Mouse (Mus musculus) liver, embryonic 15.5 days (tissue): ENCODE results near the gene Nrp1. TPM values are rescaled to one million over a fixed set of nuclear protein-coding genes. Genes with fewer than 3 reads are reported as not detected.

Experiments used
- ATAC-seq: fragments of 200-750 bp; cut with Nextera tagmentation; 2 replicates; pipeline ENCODE4 v1.8.0; 2017; ENCODE audit warnings: moderate number of reproducible peaks, mild to moderate bottlenecking, moderate library complexity; ENCODE audit not compliant: insufficient read depth
- H3K27ac ChIP-seq: fragments of 300-500 bp; sonication (generic); replicated peaks from 2 replicates; pipeline ENCODE4 v1.5.1; 2015; ENCODE audit warnings: mild to moderate bottlenecking, inconsistent platforms
- H3K27me3 ChIP-seq: fragments of 300-500 bp; sonication (generic); 2 replicates; pipeline ENCODE4 v1.6.1; 2015; ENCODE audit warnings: mild to moderate bottlenecking, inconsistent platforms
- H3K36me3 ChIP-seq: fragments of 300-500 bp; sonication (generic); replicated peaks from 2 replicates; pipeline ENCODE4 v1.6.1; 2015; ENCODE audit warnings: moderate library complexity, mild to moderate bottlenecking, inconsistent platforms
- H3K4me1 ChIP-seq: fragments of 300-500 bp; sonication (generic); replicated peaks from 2 replicates; pipeline ENCODE4 v1.6.1; 2015; ENCODE audit warnings: inconsistent platforms
- H3K4me2 ChIP-seq: fragments of 300-500 bp; sonication (generic); 2 replicates; pipeline ENCODE4 v1.6.1; 2015; ENCODE audit warnings: moderate library complexity, mild to moderate bottlenecking, inconsistent platforms
- H3K4me3 ChIP-seq: fragments of 300-500 bp; sonication (generic); replicated peaks from 2 replicates; pipeline ENCODE4 v1.5.1; 2015; ENCODE audit warnings: mild to moderate bottlenecking, inconsistent platforms
- H3K9ac ChIP-seq: fragments of 300-500 bp; sonication (generic); 2 replicates; pipeline ENCODE4 v1.6.1; 2015; ENCODE audit warnings: moderate library complexity, mild to moderate bottlenecking, inconsistent platforms
- H3K9me3 ChIP-seq: fragments of 300-500 bp; sonication (generic); replicated peaks from 2 replicates; pipeline ENCODE4 v1.6.1; 2016; ENCODE audit warnings: inconsistent platforms
- WGBS: fragments of 180-500 bp; shearing (Covaris S2); methylation state at CpG from one replicate; pipeline ENCODE4 v1.1.7; 2015; ENCODE audit warnings: mixed read lengths; ENCODE audit not compliant: insufficient replicate concordance; 5-methylcytosine and 5-hydroxymethylcytosine counted together
- polyA plus RNA-seq: library from polyadenylated mRNA; unstranded; fragments of >200 nt; fragmentation: Nextera tagmentation; extraction: Ambion mirVana; gene quantifications from 2 replicates; pipeline ENCODE4 v1.2.1, GENCODE M21; 2015

Gene Nrp1
- polyA plus RNA-seq: 11.2 and 11.6 TPM in 2 replicates

DNA sequence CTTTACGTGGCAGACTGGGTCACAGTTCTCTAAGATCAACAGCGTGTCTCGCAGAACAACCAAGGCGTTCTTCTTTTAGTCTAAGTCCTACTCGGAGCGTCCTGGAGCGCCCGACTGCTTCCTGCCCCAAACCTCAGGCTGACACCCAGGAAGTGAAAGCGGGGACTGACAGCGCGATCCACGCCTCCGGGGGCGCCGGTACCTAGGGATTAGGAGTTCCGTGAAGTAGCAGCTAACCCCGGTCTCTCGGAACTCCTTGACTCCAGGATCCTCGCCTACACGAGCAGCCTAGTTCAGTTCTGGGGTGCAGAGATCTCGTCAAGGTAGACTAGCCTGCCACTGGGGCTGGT, at the start of gene Nrp1:
Gene Nrp1 (plus strand): TSS at position 199 of the 350 bp plus-strand sequence.
- under 1% methylated on average over 21 of the region's 21 CpGs for WGBS
- H3K27me3 ChIP-seq: peaks cover 66% of the 10 kb centered on the region

DNA sequence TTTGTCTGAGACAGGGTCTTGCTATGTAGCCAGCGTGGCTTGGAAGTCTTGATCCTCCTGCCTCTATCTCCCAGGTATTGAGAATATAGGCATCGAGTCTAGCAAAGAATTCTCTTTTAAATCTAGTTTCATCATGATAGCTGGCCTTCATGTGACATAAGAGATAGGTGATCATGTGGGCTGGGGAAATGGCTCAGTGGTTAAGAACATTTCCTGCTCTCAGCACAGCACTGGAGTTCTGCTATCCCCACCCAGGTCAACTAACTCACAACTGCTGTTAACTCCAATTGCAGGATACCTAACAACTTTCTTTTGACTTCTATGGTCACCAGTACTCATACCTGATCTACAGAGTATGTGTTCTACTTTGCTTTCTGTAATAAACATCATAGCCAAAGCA, 37.6 kb upstream of the Nrp1 start:
- Histone ChIP-seq H3K27ac (no peak overlapping the region), H3K4me3 (no peak overlapping the region), H3K9me3 (no peaks in the 10 kb centered on the region), H3K4me2 (no peak overlapping the region), H3K36me3 (no peaks in the 10 kb centered on the region), H3K9ac (no peak overlapping the region), H3K27me3 (no peaks in the 10 kb centered on the region), H3K4me1 (no peaks in the 10 kb centered on the region)
- WGBS: 36% methylated on average over 2 of the region's 2 CpGs
- no peak for ATAC-seq

More for the DNA sequence above, at the start of gene Nrp1:
- Histone ChIP-seq H3K9me3 (no peaks in the 10 kb centered on the region), H3K27ac (peak within 1 kb of the TSS; percentile 59), H3K36me3 (no peaks in the 10 kb centered on the region), H3K4me1 (no peaks in the 10 kb centered on the region), H3K4me2 (peak within 1 kb of the TSS; percentile 72), H3K4me3 (peak within 1 kb of the TSS; percentile 55), H3K9ac (peak within 1 kb of the TSS; percentile 11; the same call in 1 of the 2 replicates)
- ATAC-seq: no peak

DNA sequence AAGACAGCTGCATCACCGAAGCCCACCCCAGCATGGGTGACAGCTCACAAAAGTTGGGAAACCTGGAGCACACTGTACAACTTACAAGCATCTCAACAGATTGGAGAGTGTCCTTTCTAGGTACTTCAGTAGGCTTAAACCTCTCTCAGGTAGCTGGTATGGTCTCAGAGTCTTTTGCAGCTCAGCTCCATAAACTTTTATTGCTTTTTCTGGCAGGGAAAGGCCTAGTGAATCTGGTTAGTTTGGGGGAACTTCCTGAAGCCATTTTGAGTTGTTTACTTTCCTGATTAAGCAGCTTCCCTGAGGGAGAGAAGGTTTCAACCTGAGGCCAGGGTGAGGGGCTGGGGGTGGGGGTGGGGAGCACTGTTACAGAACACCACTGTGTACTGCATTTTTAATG, 31.1 kb upstream of the Nrp1 start:
- WGBS: 66% methylated on average over 1 of the region's 1 CpGs
- no peaks in the 10 kb centered on the region for H3K36me3 ChIP-seq
- H3K27me3 ChIP-seq: no peaks in the 10 kb centered on the region
- no peak overlapping the region for H3K4me2 ChIP-seq
- no peak overlapping the region for H3K9ac ChIP-seq
- H3K27ac ChIP-seq: no peak overlapping the region
- no peak overlapping the region for H3K4me3 ChIP-seq
- H3K4me1 ChIP-seq: no peaks in the 10 kb centered on the region
- H3K9me3 ChIP-seq: no peaks in the 10 kb centered on the region
- no peak for ATAC-seq

DNA sequence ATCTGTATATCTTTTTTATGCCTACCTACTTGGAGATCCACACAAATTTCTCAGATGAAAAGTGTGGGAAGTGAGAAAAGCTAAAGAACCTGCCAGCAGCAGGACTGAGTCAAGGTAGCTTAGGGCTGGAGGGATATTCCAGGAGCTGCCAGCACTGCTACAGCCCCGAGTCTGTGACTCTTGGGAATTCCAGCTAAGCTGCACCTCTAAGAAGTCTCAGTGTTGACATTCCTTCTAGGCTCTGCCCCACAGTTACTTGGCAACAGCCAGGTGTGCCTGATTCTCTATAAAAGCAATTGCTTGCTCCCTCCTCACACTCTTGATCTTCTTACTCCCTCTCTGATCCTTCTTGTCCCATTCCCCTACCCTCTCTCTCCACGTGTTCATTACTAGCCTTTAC, 30.5 kb upstream of the Nrp1 start:
- 31% methylated on average over 2 of the region's 2 CpGs for WGBS
- Histone ChIP-seq H3K4me3 (no peak overlapping the region), H3K36me3 (no peaks in the 10 kb centered on the region), H3K4me2 (no peak overlapping the region), H3K9me3 (no peaks in the 10 kb centered on the region), H3K27me3 (no peaks in the 10 kb centered on the region), H3K9ac (no peak overlapping the region), H3K27ac (no peak overlapping the region), H3K4me1 (no peaks in the 10 kb centered on the region)
- ATAC-seq: no peak

GRCm38 (mm10) chr8:128329502-128329901, 28.9 kb upstream of the Nrp1 start:
- H3K4me3 ChIP-seq: no peak overlapping the region
- no peak overlapping the region for H3K27ac ChIP-seq
- H3K36me3 ChIP-seq: no peaks in the 10 kb centered on the region
- H3K9me3 ChIP-seq: no peaks in the 10 kb centered on the region
- no peaks in the 10 kb centered on the region for H3K4me1 ChIP-seq
- no peak for ATAC-seq
- no peak overlapping the region for H3K9ac ChIP-seq
- no peaks in the 10 kb centered on the region for H3K27me3 ChIP-seq
- no peak overlapping the region for H3K4me2 ChIP-seq
- WGBS: 48% methylated on average over 3 of the region's 3 CpGs

- no peaks in the 10 kb centered on the region for H3K9me3 ChIP-seq
- H3K36me3 ChIP-seq: no peaks in the 10 kb centered on the region
- H3K27me3 ChIP-seq: no peaks in the 10 kb centered on the region
- H3K4me2 ChIP-seq: no peak overlapping the region
- H3K4me3 ChIP-seq: no peak overlapping the region
- no peaks in the 10 kb centered on the region for H3K4me1 ChIP-seq
- WGBS: 55% methylated on average over 3 of the region's 3 CpGs
- H3K27ac ChIP-seq: no peak overlapping the region
- no peak for ATAC-seq
- H3K9ac ChIP-seq: no peak overlapping the region
These were observed 22.4 kb upstream of the Nrp1 start for GRCm38 (mm10) chr8:128335976-128336375.

- H3K9ac ChIP-seq: no peak overlapping the region
- no peak overlapping the region for H3K27ac ChIP-seq
These were observed 19.5 kb upstream of the Nrp1 start for GRCm38 (mm10) chr8:128338951-128339350.

GRCm38 (mm10) chr8:128339521-128339920, 18.9 kb upstream of the Nrp1 start:
- Histone ChIP-seq H3K9me3 (no peaks in the 10 kb centered on the region), H3K4me1 (no peaks in the 10 kb centered on the region), H3K36me3 (no peaks in the 10 kb centered on the region), H3K4me2 (no peak overlapping the region), H3K9ac (no peak overlapping the region), H3K4me3 (no peak overlapping the region), H3K27me3 (no peaks in the 10 kb centered on the region), H3K27ac (no peak overlapping the region)
- 55% methylated on average over 3 of the region's 3 CpGs for WGBS
- no peak for ATAC-seq

More at GRCm38 (mm10) chr8:128338951-128339350, 19.5 kb upstream of the Nrp1 start:
- ATAC-seq: no peak
- Histone ChIP-seq H3K4me2 (no peak overlapping the region), H3K36me3 (no peaks in the 10 kb centered on the region), H3K4me3 (no peak overlapping the region), H3K9me3 (no peaks in the 10 kb centered on the region), H3K27me3 (no peaks in the 10 kb centered on the region), H3K4me1 (no peaks in the 10 kb centered on the region)

DNA sequence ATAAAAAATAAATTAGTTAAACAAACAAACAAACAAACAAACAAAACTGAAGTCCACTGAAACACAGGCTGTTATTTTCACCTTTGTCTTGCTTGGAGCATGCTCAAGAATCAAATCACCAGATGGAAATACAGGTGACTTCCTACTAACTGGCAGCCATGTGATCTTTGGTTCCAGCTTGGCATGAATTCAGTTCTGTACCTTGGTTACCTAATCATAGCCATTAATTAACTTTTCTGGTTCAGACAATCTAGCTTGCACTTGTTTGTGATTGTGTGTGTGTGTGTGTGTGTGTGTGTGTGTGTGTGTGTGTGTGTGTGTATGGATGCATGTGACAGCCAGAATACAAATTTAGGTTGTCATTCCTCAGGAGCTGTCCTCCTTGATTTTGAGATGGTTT, 8.0 kb upstream of the Nrp1 start:
- H3K9me3 ChIP-seq: no peaks in the 10 kb centered on the region
- no peak for ATAC-seq

GRCm38 (mm10) chr8:128351211-128351610, 7.2 kb upstream of the Nrp1 start:
- Histone ChIP-seq H3K4me3 (no peak overlapping the region), H3K36me3 (no peaks in the 10 kb centered on the region), H3K4me1 (no peaks in the 10 kb centered on the region), H3K27ac (no peak overlapping the region), H3K27me3 (0 out of 2 replicates have a peak, but pooled peaks cover 5% of the 10 kb centered on the region), H3K4me2 (no peak overlapping the region), H3K9me3 (no peaks in the 10 kb centered on the region), H3K9ac (no peak overlapping the region)
- ATAC-seq: no peak

More for the DNA sequence above, 8.0 kb upstream of the Nrp1 start:
- no peak overlapping the region for H3K4me2 ChIP-seq
- no peaks in the 10 kb centered on the region for H3K4me1 ChIP-seq
- H3K27me3 ChIP-seq: no peaks in the 10 kb centered on the region
- no peaks in the 10 kb centered on the region for H3K36me3 ChIP-seq
- H3K9ac ChIP-seq: no peak overlapping the region
- H3K4me3 ChIP-seq: no peak overlapping the region
- H3K27ac ChIP-seq: no peak overlapping the region

DNA sequence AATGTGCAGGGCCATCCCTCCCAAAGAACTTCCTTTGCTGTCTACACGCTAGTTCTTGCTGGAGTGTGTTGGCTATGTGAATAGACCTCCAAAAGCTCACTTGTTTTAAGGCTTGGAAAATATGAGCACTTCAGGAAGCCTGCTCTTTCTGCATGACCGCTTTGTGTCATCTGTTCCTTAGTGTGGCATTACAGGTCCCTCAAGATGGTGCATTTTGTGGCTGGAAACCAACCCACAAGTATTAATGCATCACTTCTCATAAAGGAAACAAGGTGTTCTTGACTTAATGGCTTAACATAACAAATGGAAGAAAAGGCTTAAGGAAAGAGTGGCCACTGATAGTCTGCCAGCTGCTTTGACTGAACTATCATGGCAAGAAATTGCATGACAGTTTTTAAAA, 5.6 kb upstream of the Nrp1 start:
- no peaks in the 10 kb centered on the region for H3K36me3 ChIP-seq
- H3K9me3 ChIP-seq: no peaks in the 10 kb centered on the region
- no peak for ATAC-seq
- H3K4me2 ChIP-seq: no peak overlapping the region
- peaks cover 21% of the 10 kb centered on the region for H3K27me3 ChIP-seq
- no peaks in the 10 kb centered on the region for H3K4me1 ChIP-seq
- WGBS: 50% methylated on average over 2 of the region's 2 CpGs
- H3K9ac ChIP-seq: no peak overlapping the region
- H3K27ac ChIP-seq: no peak overlapping the region
- no peak overlapping the region for H3K4me3 ChIP-seq

DNA sequence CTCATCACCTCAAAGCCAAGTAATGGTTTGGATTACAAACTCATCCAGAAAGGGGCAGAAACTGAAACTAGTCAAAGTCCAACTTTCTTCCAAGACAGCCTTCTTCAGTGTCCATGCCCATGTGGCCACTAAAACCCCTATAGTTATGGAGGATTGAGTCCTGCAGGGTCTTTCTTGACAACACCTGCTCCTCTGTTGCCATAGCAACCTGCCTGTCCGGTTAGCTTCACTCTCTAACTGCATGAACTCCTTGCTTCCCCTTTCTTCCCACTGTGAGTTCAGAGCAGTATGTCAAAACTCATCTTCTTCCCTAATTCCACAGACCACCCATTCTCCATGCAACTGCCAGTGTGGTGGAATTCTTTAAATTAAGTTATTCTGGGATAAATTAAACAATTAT, 4.4 kb upstream of the Nrp1 start:
- Histone ChIP-seq H3K4me3 (no peak overlapping the region), H3K36me3 (no peaks in the 10 kb centered on the region), H3K9ac (no peak overlapping the region), H3K4me1 (no peaks in the 10 kb centered on the region), H3K27me3 (peaks cover 33% of the 10 kb centered on the region), H3K9me3 (no peaks in the 10 kb centered on the region), H3K4me2 (no peak overlapping the region), H3K27ac (no peak overlapping the region)
- 6% methylated on average over 1 of the region's 1 CpGs for WGBS
- ATAC-seq: no peak
